Mouse (Mus musculus) heart, embryonic 15.5 days (tissue): ENCODE results near the gene Cdh4. TPM values are rescaled to one million over a fixed set of nuclear protein-coding genes. Genes with fewer than 3 reads are reported as not detected.

Source experiments
- ATAC-seq: fragments of 200-750 bp; cut with Nextera tagmentation; replicated peaks from 2 replicates; pipeline ENCODE4 v1.8.0; 2017; ENCODE audit warnings: low read depth, moderate TSS enrichment; ENCODE audit not compliant: insufficient number of reproducible peaks, insufficient read depth, low FRiP score
- H3K27ac ChIP-seq: fragments of 300-500 bp; sonication (generic); 2 replicates; pipeline ENCODE4 v1.5.1; 2015; ENCODE audit warnings: mild to moderate bottlenecking, inconsistent platforms
- H3K27me3 ChIP-seq: fragments of 300-500 bp; sonication (generic); 2 replicates; pipeline ENCODE4 v1.6.1; 2015; ENCODE audit warnings: inconsistent platforms
- H3K36me3 ChIP-seq: fragments of 300-500 bp; sonication (generic); 2 replicates; pipeline ENCODE4 v1.6.1; 2015; ENCODE audit warnings: mild to moderate bottlenecking, inconsistent platforms
- H3K4me1 ChIP-seq: fragments of 300-500 bp; sonication (generic); replicated peaks from 2 replicates; pipeline ENCODE4 v1.6.1; 2015; ENCODE audit warnings: inconsistent platforms
- H3K4me2 ChIP-seq: fragments of 300-500 bp; sonication (generic); 2 replicates; pipeline ENCODE4 v1.6.1; 2015; ENCODE audit warnings: inconsistent platforms, mild to moderate bottlenecking, moderate library complexity
- H3K4me3 ChIP-seq: fragments of 300-500 bp; sonication (generic); 2 replicates; pipeline ENCODE4 v1.5.1; 2015; ENCODE audit warnings: mild to moderate bottlenecking, inconsistent platforms
- H3K9ac ChIP-seq: fragments of 300-500 bp; sonication (generic); 2 replicates; pipeline ENCODE4 v1.6.1; 2015; ENCODE audit warnings: mild to moderate bottlenecking, inconsistent platforms
- H3K9me3 ChIP-seq: fragments of 300-500 bp; sonication (generic); replicated peaks from 2 replicates; pipeline ENCODE4 v1.6.1; 2016; ENCODE audit warnings: inconsistent platforms
- WGBS: fragments of 180-500 bp; shearing (Covaris S2); methylation state at CpG from one replicate; pipeline ENCODE4 v1.1.7; 2015; ENCODE audit warnings: mixed read lengths; 5-methylcytosine and 5-hydroxymethylcytosine counted together
- polyA plus RNA-seq: library from polyadenylated mRNA; unstranded; fragments of >200 nt; fragmentation: Nextera tagmentation; extraction: Ambion mirVana; gene quantifications from 2 replicates; pipeline ENCODE4 v1.2.1, GENCODE M21; 2015

The Cdh4 gene
- polyA plus RNA-seq, 1 experiment from 2014 or later: 1.4 TPM

- WGBS: 66% methylated on average over 5 of the region's 5 CpGs
- Histone ChIP-seq H3K9me3 (no peaks in the 10 kb centered on the region), H3K27me3 (no peaks in the 10 kb centered on the region), H3K27ac (no peak overlapping the region), H3K4me3 (no peak overlapping the region), H3K9ac (no peak overlapping the region), H3K36me3 (no peaks in the 10 kb centered on the region), H3K4me1 (peaks cover 13% of the 10 kb centered on the region), H3K4me2 (no peak overlapping the region)
- no peak for ATAC-seq
Measured at GRCm38 (mm10) chr2:179865097-179865496, 422.9 kb downstream of the Cdh4 start.

DNA sequence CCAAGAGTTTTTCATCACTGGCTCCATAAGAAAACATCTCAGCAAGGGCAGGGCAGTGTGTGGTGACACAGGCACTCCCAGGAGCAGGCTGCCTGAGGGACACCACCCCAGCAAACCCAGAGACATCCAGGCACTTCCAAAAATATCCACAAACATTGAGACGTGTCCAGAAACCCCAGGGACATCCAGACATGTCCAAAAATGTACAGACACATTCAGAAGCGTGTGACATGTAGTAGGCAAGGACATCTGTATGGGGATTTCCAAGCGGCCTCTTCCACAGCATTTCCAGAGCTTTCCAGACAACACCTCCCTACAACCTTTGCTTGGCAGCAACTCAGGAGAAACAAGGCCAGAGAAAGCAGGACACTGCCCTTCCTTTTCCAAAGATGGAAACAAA lies 425.4 kb downstream of the Cdh4 start:
- ATAC-seq: no peak
- 40% methylated on average over 3 of the region's 3 CpGs for WGBS
- no peak overlapping the region for H3K9ac ChIP-seq
- peaks cover 5% of the 10 kb centered on the region; the same call in 1 of the 2 replicates for H3K27me3 ChIP-seq
- H3K9me3 ChIP-seq: no peaks in the 10 kb centered on the region
- H3K27ac ChIP-seq: peak overlapping the region; percentile 75
- H3K4me2 ChIP-seq: no peak overlapping the region
- no peak overlapping the region for H3K4me3 ChIP-seq
- peaks cover 13% of the 10 kb centered on the region for H3K4me1 ChIP-seq
- H3K36me3 ChIP-seq: no peaks in the 10 kb centered on the region

DNA sequence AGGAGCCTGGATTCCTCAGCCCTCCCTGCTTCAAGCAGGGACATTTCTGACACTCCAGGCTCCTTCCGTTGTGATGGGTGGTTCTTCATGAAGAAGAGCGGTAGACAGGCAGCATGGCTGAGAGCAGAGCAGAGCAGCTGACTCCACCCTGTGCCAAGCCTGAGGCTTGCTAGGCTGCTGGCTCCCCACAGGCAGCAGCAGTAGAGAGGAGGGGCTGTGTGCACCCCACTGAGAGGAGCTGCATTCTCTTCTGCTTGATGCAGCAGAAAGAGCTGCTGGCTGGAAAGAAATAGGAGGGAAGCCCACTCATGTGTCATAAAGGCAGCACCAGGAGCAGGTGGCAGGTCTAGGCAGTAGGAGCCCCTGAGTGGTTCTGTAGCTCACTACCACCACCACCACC lies 427.6 kb downstream of the Cdh4 start:
- Histone ChIP-seq H3K4me3 (no peak overlapping the region), H3K27me3 (peaks cover 8% of the 10 kb centered on the region; the same call in 1 of the 2 replicates), H3K4me2 (no peak overlapping the region), H3K27ac (no peak overlapping the region), H3K4me1 (peaks cover 13% of the 10 kb centered on the region), H3K36me3 (no peaks in the 10 kb centered on the region), H3K9ac (no peak overlapping the region), H3K9me3 (no peaks in the 10 kb centered on the region)
- ATAC-seq: no peak
- WGBS: 16% methylated on average over 2 of the region's 2 CpGs

DNA sequence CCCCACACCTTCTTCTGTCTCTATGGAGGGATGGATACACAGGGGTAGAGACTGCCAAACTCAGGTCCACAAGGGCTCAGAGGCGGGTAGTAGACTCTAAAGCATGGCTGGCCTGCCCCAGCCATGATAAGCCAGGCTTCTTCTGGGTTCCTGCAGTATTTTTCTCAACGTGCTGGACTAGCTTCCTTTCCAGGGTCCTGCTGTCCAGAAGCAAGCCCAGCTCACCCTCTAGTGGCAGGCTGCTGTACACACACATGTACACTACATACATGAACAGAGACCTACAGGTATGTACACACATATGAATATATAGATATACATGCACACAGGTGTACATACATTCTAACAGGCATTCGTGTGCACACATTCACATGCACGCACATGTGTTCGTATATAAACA lies 430.5 kb downstream of the Cdh4 start:
- Histone ChIP-seq H3K9ac (no peak overlapping the region), H3K36me3 (no peaks in the 10 kb centered on the region), H3K27ac (no peak overlapping the region), H3K9me3 (no peaks in the 10 kb centered on the region), H3K4me2 (no peak overlapping the region), H3K4me1 (peaks cover 7% of the 10 kb centered on the region), H3K27me3 (peaks cover 8% of the 10 kb centered on the region; the same call in 1 of the 2 replicates), H3K4me3 (no peak overlapping the region)
- no peak for ATAC-seq
- 60% methylated on average over 5 of the region's 5 CpGs for WGBS

- Histone ChIP-seq H3K36me3 (no peaks in the 10 kb centered on the region), H3K9ac (no peak overlapping the region), H3K27me3 (peaks cover 8% of the 10 kb centered on the region; the same call in 1 of the 2 replicates), H3K4me2 (no peak overlapping the region), H3K27ac (no peak overlapping the region), H3K4me3 (no peak overlapping the region), H3K9me3 (no peaks in the 10 kb centered on the region), H3K4me1 (peaks cover under 1% of the 10 kb centered on the region)
- WGBS: 42% methylated on average over 5 of the region's 5 CpGs
- ATAC-seq: no peak
Measured at GRCm38 (mm10) chr2:179873315-179873714, 431.1 kb downstream of the Cdh4 start.

DNA sequence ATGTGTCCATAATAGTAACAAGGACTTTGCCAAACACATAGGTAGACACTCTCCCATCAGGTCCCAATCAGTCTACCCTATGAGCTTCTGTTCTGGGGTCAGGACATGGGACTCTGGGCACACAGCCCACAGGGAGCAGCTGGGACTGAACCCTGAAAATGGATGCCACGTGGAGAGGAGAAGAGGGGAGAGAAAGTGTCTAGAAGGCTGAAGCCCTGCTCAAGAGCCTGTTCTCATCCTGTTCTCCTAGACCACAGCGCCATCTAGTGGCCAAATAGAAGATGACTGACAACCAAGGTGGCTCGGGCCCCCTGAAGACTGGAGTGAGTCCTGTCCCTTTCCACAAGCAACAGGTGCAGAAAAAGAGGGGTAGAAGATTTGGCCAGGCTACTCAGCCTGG lies 432.9 kb downstream of the Cdh4 start:
- no peak overlapping the region for H3K4me2 ChIP-seq
- H3K4me3 ChIP-seq: no peak overlapping the region
- H3K4me1 ChIP-seq: no peaks in the 10 kb centered on the region
- no peaks in the 10 kb centered on the region for H3K36me3 ChIP-seq
- peaks cover 8% of the 10 kb centered on the region; the same call in 1 of the 2 replicates for H3K27me3 ChIP-seq
- no peak overlapping the region for H3K27ac ChIP-seq
- 0 out of 2 replicates have a peak, but pooled peaks have one; percentile 24 for ATAC-seq
- no peak overlapping the region for H3K9ac ChIP-seq
- H3K9me3 ChIP-seq: no peaks in the 10 kb centered on the region
- WGBS: 0% methylated on average over 3 of the region's 3 CpGs

- Histone ChIP-seq H3K9ac (no peak overlapping the region), H3K4me3 (no peak overlapping the region), H3K27ac (no peak overlapping the region), H3K4me2 (no peak overlapping the region), H3K27me3 (peaks cover 3% of the 10 kb centered on the region; the same call in 1 of the 2 replicates), H3K9me3 (no peaks in the 10 kb centered on the region), H3K36me3 (no peaks in the 10 kb centered on the region), H3K4me1 (no peaks in the 10 kb centered on the region)
- 65% methylated on average over 9 of the region's 9 CpGs for WGBS
- ATAC-seq: no peak
Measured at GRCm38 (mm10) chr2:179877551-179878215, 435.5 kb downstream of the Cdh4 start.

GRCm38 (mm10) chr2:179884561-179884960 lies 442.3 kb downstream of the Cdh4 start:
- WGBS: 30% methylated on average over 7 of the region's 7 CpGs
- no peak overlapping the region for H3K4me2 ChIP-seq
- no peaks in the 10 kb centered on the region for H3K9me3 ChIP-seq
- H3K4me3 ChIP-seq: no peak overlapping the region
- H3K9ac ChIP-seq: no peak overlapping the region
- ATAC-seq: no peak
- H3K27ac ChIP-seq: no peak overlapping the region
- H3K27me3 ChIP-seq: no peaks in the 10 kb centered on the region
- no peaks in the 10 kb centered on the region for H3K4me1 ChIP-seq
- H3K36me3 ChIP-seq: no peaks in the 10 kb centered on the region

- Histone ChIP-seq H3K9ac (no peak overlapping the region), H3K4me1 (no peaks in the 10 kb centered on the region), H3K27ac (no peak overlapping the region), H3K4me3 (no peak overlapping the region), H3K27me3 (no peaks in the 10 kb centered on the region), H3K4me2 (no peak overlapping the region), H3K36me3 (no peaks in the 10 kb centered on the region), H3K9me3 (no peaks in the 10 kb centered on the region)
- 65% methylated on average over 3 of the region's 3 CpGs for WGBS
- no peak for ATAC-seq
Measured at GRCm38 (mm10) chr2:179891048-179891447, 448.8 kb downstream of the Cdh4 start.

DNA sequence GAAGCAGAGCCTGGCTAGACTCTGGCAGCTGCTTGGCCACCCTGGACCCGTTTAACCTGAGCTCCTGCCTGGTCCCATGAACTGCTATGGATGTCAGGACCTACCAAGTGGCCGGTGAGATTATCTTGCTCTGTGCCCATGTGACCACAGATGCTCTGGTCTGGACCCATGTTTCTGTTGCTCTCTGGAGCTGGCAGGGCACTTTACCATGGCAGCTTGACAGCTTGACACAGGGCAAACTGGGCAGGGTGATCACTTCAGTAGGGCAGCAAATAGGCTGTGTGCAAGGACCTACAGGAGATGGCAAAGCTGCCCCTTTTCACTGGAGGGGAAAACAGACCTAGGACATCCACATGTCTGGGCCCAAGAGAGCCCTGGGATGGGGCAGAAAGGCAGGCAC lies 454.7 kb downstream of the Cdh4 start:
- Histone ChIP-seq H3K4me2 (no peak overlapping the region), H3K27ac (no peak overlapping the region), H3K27me3 (0 out of 2 replicates have a peak, but pooled peaks cover 4% of the 10 kb centered on the region), H3K9me3 (no peaks in the 10 kb centered on the region), H3K4me3 (no peak overlapping the region), H3K36me3 (no peaks in the 10 kb centered on the region), H3K9ac (no peak overlapping the region), H3K4me1 (no peaks in the 10 kb centered on the region)
- ATAC-seq: no peak
- WGBS: 64% methylated on average over 2 of the region's 2 CpGs

- ATAC-seq: no peak
- Histone ChIP-seq H3K4me3 (no peak overlapping the region), H3K36me3 (peaks cover 46% of the 10 kb centered on the region), H3K4me2 (no peak overlapping the region), H3K4me1 (no peaks in the 10 kb centered on the region), H3K27me3 (no peaks in the 10 kb centered on the region), H3K27ac (no peak overlapping the region), H3K9me3 (no peaks in the 10 kb centered on the region), H3K9ac (no peak overlapping the region)
- 73% methylated on average over 12 of the region's 12 CpGs for WGBS
Measured at GRCm38 (mm10) chr2:179912911-179913310, 470.7 kb downstream of the Cdh4 start.

- WGBS: 88% methylated on average over 15 of the region's 15 CpGs
- H3K9me3 ChIP-seq: no peaks in the 10 kb centered on the region
- no peak overlapping the region for H3K27ac ChIP-seq
- no peak overlapping the region for H3K9ac ChIP-seq
- no peaks in the 10 kb centered on the region for H3K27me3 ChIP-seq
- no peaks in the 10 kb centered on the region for H3K4me1 ChIP-seq
- H3K4me3 ChIP-seq: no peak overlapping the region
- H3K4me2 ChIP-seq: no peak overlapping the region
- H3K36me3 ChIP-seq: peaks cover 46% of the 10 kb centered on the region
- ATAC-seq: no peak
Measured at GRCm38 (mm10) chr2:179913349-179913748, 471.1 kb downstream of the Cdh4 start.
